Mouse (Mus musculus): Measurements from ENCODE around the gene Rangap1. TPM values are rescaled to one million over a fixed set of nuclear protein-coding genes. Genes with fewer than 3 reads are reported as not detected.

Gene Rangap1
- total and polyA plus RNA-seq, 3 experiments, result 128 to 207 (median 180) TPM

DNA sequence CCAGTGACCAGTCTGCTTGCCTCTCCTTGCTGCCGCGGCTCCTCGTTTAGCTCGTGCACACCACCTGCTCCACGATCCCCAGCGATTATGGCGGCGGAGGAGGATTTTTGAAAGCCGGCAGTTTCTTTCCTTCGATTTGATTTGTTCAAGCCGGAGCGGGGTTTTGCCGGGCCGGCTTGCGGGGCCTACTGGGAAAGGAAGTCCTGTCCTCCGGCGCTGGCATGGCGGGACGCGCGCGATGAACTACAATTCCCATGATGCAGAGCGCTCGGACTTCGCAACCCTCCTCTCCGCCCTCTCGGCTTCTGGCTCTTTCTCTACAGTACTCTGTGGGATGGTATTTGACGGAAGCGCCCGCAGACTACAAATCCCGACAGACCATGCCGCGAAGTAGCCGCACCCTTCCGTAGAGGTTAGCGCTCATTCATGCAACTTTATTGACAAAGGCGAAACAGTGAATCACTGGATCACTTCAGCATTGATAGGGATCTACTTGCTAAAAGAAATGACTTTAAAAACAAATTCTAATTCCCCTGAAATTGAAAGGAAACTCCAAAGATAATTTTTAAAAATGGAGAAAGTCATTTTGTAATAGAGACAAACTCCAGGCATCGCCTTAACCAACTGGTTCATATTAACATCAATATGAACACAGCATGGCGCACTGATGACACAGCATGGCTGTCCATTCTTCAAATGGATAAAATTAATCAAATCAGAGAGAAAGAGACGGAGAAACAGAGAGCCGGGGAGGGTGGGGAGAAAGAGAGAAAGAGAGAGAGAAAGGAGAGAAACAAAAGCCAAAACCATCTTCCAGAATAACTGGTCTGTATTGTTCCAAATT, 15.3 kb downstream of the Rangap1 start (continued):
- no peak for TF ChIP-seq ZC3H11A (IDR thresholded peaks at IDR 0.05; ENCODE audit: low read depth, low read length)

DNA sequence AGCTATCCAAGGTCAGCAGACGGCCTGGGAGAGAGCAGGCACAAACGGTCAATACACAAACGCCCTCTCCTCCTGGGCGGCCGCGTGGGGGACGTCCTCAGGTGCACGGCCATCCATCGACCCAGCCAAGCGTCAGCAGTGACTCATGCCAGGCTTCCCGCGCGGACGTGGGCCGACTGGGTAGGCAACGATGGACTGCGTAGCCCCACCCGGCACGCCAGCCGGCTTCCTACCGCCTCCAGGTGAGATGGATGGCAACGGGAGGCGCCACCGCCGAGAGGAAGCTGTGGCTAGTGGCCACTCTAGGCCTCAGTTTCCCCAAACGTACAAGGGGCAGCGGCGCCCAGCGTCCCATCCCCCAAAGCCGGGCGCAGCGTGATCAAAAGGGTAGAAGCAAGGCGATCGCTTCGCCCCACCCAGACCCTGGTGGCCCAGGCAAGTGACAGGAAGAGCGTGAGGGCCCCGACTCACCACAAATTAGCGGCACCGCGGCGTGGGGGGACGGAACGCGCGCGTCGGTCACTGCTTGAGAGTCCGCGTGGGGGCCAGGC, 16.0 kb downstream of the Rangap1 start:
- peak; percentile 34 for DNase-seq (ENCODE audit: extremely low read depth)
- Histone ChIP-seq H3K79me2 (replicated peaks; ENCODE audit: control insufficient read depth, extremely low read depth, insufficient read depth, poor library complexity, severe bottlenecking) (peaks cover 54% of the 10 kb centered on the region), H3K36me3 (replicated peaks in 1 of 2; ENCODE audit: control insufficient read depth in 1 of 2, insufficient read depth in 1 of 2, low read length in 1 of 2) (peaks cover 11 to 28% of the 10 kb centered on the region in 2 experiments), H3K4me3 (replicated peaks in 1 of 3; ENCODE audit: low read depth in 2 of 3, low read length in 2 of 3, poor library complexity in 1 of 3) (peak overlapping the region; percentile 79 to 100 (median 96)), H3K27me3 (replicated peaks) (no peaks in the 10 kb centered on the region), H3K27ac (ENCODE audit: insufficient read depth, low read depth) (peak overlapping the region; percentile 40), H3K4me2 (ENCODE audit: insufficient read depth, low read depth, poor library complexity, severe bottlenecking) (peak overlapping the region; percentile 76; the same call in 1 of the 2 replicates), H3K9me3 (replicated peaks; ENCODE audit: low read length) (no peaks in the 10 kb centered on the region), H3K4me1 (ENCODE audit: control insufficient read depth in 1 of 2, insufficient read depth in 2 of 2) (peaks cover 5 to 29% of the 10 kb centered on the region in 2 experiments), H3K9ac (ENCODE audit: insufficient read depth, low read depth) (peak overlapping the region; percentile 82)
- no peak for TF ChIP-seq ZMIZ1 (IDR thresholded peaks at IDR 0.05; ENCODE audit: low read depth, low read length)
- TF ChIP-seq ZKSCAN1 (IDR thresholded peaks at IDR 0.05; ENCODE audit: borderline replicate concordance, low read depth, low read length), result no peak
- no peak for TF ChIP-seq TBP (conservative IDR thresholded peaks at IDR 0.05; ENCODE audit: low read depth, low read length)
- peak; percentile 47; the same call in 1 of the 2 replicates for TF ChIP-seq CHD1 (IDR thresholded peaks at IDR 0.05; ENCODE audit: low read depth, low read length)
- dilution Hi-C loops (cut with MboI; ENCODE audit: extremely low pct_ligation_motif_present, extremely low pct_unique_long_range_greater_than_20kb, low sequenced_read_pairs), result no loop called here
- in situ Hi-C loops (cut with MboI; ENCODE audit: low pct_ligation_motif_present, low pct_unique_long_range_greater_than_20kb, low sequenced_read_pairs), result no loop called here

DNA sequence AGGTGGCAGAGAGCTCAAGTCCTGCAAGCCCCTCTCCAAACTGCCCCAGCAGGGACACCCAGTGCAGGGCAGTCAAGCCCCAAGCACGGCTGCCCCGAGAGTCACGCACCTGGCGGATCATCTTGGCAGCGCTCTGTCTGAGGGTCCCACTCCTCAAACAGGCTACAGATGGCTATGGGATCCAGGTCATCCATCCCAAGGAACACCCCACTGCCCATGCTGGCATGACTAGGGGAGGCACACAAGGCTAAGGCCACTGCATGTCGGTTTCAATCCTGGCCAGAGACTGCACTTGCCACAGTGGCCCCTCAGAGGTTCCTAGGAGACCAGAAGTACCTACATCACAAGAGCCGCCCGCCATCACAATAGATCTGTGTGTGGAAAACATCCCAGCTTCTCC, 19.4 kb downstream of the Rangap1 start:
- Histone ChIP-seq H3K4me1 (ENCODE audit: control insufficient read depth in 1 of 2, insufficient read depth in 2 of 2) (peaks cover 5 to 29% of the 10 kb centered on the region in 2 experiments), H3K27me3 (replicated peaks) (no peaks in the 10 kb centered on the region), H3K36me3 (replicated peaks in 1 of 2; ENCODE audit: control insufficient read depth in 1 of 2, insufficient read depth in 1 of 2, low read length in 1 of 2) (peaks cover 41 to 62% of the 10 kb centered on the region in 2 experiments), H3K27ac (ENCODE audit: insufficient read depth, low read depth) (no peak overlapping the region), H3K4me2 (ENCODE audit: insufficient read depth, low read depth, poor library complexity, severe bottlenecking) (no peak overlapping the region), H3K4me3 (replicated peaks in 1 of 3; ENCODE audit: low read depth in 2 of 3, low read length in 2 of 3, poor library complexity in 1 of 3) (no peak overlapping the region), H3K79me2 (replicated peaks; ENCODE audit: control insufficient read depth, extremely low read depth, insufficient read depth, poor library complexity, severe bottlenecking) (peaks cover 71% of the 10 kb centered on the region), H3K9ac (ENCODE audit: insufficient read depth, low read depth) (no peak overlapping the region), H3K9me3 (replicated peaks; ENCODE audit: low read length) (no peaks in the 10 kb centered on the region)
- in situ Hi-C loops (cut with MboI; ENCODE audit: low pct_ligation_motif_present, low pct_unique_long_range_greater_than_20kb, low sequenced_read_pairs), result no loop called here
- TF ChIP-seq MAFK (IDR thresholded peaks at IDR 0.05; ENCODE audit: insufficient replicate concordance, low read length), result no peak
- TF ChIP-seq ZKSCAN1 (IDR thresholded peaks at IDR 0.05; ENCODE audit: borderline replicate concordance, low read depth, low read length), result no peak
- no peak for TF ChIP-seq USF1 (IDR thresholded peaks at IDR 0.05; ENCODE audit: low read depth, low read length)
- TF ChIP-seq NRF1 (IDR thresholded peaks at IDR 0.05; ENCODE audit: low read depth, low read length), result no peak
- TF ChIP-seq ZMIZ1 (IDR thresholded peaks at IDR 0.05; ENCODE audit: low read depth, low read length), result no peak
- TF ChIP-seq HCFC1 (IDR thresholded peaks at IDR 0.05; ENCODE audit: low read depth, low read length), result no peak
- no peak for TF ChIP-seq POLR2A (IDR thresholded peaks at IDR 0.05; ENCODE audit: low read depth, low read length)
- no peak for TF ChIP-seq MAX (IDR thresholded peaks at IDR 0.05; ENCODE audit: low read length)
- no peak for TF ChIP-seq SIN3A (IDR thresholded peaks at IDR 0.05; ENCODE audit: low read length)
- TF ChIP-seq JUN (IDR thresholded peaks at IDR 0.05; ENCODE audit: insufficient read depth, low read depth, low read length), result no peak
- TF ChIP-seq EP300 (IDR thresholded peaks at IDR 0.05; ENCODE audit: low read length), result no peak
- TF ChIP-seq KAT2A (IDR thresholded peaks at IDR 0.05; ENCODE audit: insufficient replicate concordance, low read length), result no peak
- no peak for TF ChIP-seq RAD21 (IDR thresholded peaks at IDR 0.05; ENCODE audit: low read depth, low read length)
- TF ChIP-seq TBP (conservative IDR thresholded peaks at IDR 0.05; ENCODE audit: low read depth, low read length), result no peak
- TF ChIP-seq BHLHE40 (IDR thresholded peaks at IDR 0.05; ENCODE audit: low read depth, low read length), result no peak
- TF ChIP-seq CTCF (conservative IDR thresholded peaks at IDR 0.05 in 1 of 2, IDR thresholded peaks at IDR 0.05 in 1 of 2; ENCODE audit: low read depth in 2 of 2, low read length in 2 of 2), result no peak
- no peak for TF ChIP-seq RCOR1 (conservative IDR thresholded peaks at IDR 0.05; ENCODE audit: low read depth, low read length)
- DNase-seq (ENCODE audit: extremely low read depth), result no peak
- dilution Hi-C loops (cut with MboI; ENCODE audit: extremely low pct_ligation_motif_present, extremely low pct_unique_long_range_greater_than_20kb, low sequenced_read_pairs), result no loop called here
